ENCODE assay signal across 8 mouse cellular contexts in genomic region chr19:10203848-10204615, GRCm38 (mm10). TPM values are rescaled to one million over a fixed set of nuclear protein-coding genes. Genes with fewer than 3 reads are reported as not detected.
DNase-seq lines count a peak whose midpoint lies in the region; ATAC-seq lines count a peak whose summit lies in the region.

Tmem258 (plus strand) TSS chr19:10204014.
Fen1 (minus strand) TSS chr19:10204169.

- under 1% methylated on average over 40 of the region's 40 CpGs for WGBS in heart, embryonic 14.5 days
- WGBS in liver, embryonic 13.5 days (ENCODE audit: insufficient replicate concordance), result under 1% methylated on average over 40 of the region's 40 CpGs
- WGBS in stomach, embryonic 16.5 days, result under 1% methylated on average over 40 of the region's 40 CpGs

- H3K27me3 ChIP-seq in heart, embryonic 14.5 days (ENCODE audit: control insufficient read depth, insufficient read depth, low read length), result no peaks in the 10 kb centered on the region
- no peaks in the 10 kb centered on the region for H3K27me3 ChIP-seq in liver, embryonic 13.5 days
- H3K27me3 ChIP-seq in stomach, embryonic 16.5 days (ENCODE audit: control insufficient read depth, insufficient read depth, low read length), result no peaks in the 10 kb centered on the region

- ATAC-seq in heart, embryonic 14.5 days (ENCODE audit: insufficient number of reproducible peaks, insufficient read depth, low FRiP score, low read depth), result peak; percentile 89
- ATAC-seq in liver, embryonic 13.5 days (ENCODE audit: low read depth), result peak; percentile 80
- peak; percentile 91 for ATAC-seq in stomach, embryonic 16.5 days (ENCODE audit: insufficient read depth, low FRiP score)

- H3K4me2 ChIP-seq in heart, embryonic 14.5 days (ENCODE audit: low read length), result peak within 1 kb of the TSS; percentile 85
- H3K4me2 ChIP-seq in liver, embryonic 13.5 days, result peak within 1 kb of the TSS; percentile 96
- H3K4me2 ChIP-seq in stomach, embryonic 16.5 days (ENCODE audit: low read depth, low read length), result peak within 1 kb of the TSS; percentile 84

- DNase-seq in CD4-positive helper T cell, adult 2 months (ENCODE audit: low read depth, low spot score), result peak; percentile 91
- peak; percentile 84 for DNase-seq in fibroblast of lung, adult 2 months (ENCODE audit: low read depth)
- peak; percentile 92 for DNase-seq in kidney, postnatal 14 days
- peak; percentile 87 for DNase-seq in liver, embryonic 13.5 days
- DNase-seq in neural tube, embryonic 10.5 days (ENCODE audit: extremely low spot score, low spot score), result peak; percentile 97

- no peaks in the 10 kb centered on the region for H3K9me3 ChIP-seq in heart, embryonic 14.5 days (ENCODE audit: control insufficient read depth, low read length)
- H3K9me3 ChIP-seq in liver, embryonic 13.5 days (replicated peaks), result no peaks in the 10 kb centered on the region
- no peaks in the 10 kb centered on the region for H3K9me3 ChIP-seq in stomach, embryonic 16.5 days (replicated peaks; ENCODE audit: control insufficient read depth, low read length)

- H3K36me3 ChIP-seq in heart, embryonic 14.5 days (ENCODE audit: control insufficient read depth, insufficient read depth, low read length), result peaks cover 64% of the 10 kb centered on the region
- H3K36me3 ChIP-seq in liver, embryonic 13.5 days, result peaks cover 68% of the 10 kb centered on the region
- peaks cover 16% of the 10 kb centered on the region; the same call in 1 of the 2 replicates for H3K36me3 ChIP-seq in stomach, embryonic 16.5 days (ENCODE audit: control insufficient read depth, insufficient read depth, low read length)

- peaks cover 4% of the 10 kb centered on the region; the same call in 1 of the 2 replicates for H3K4me1 ChIP-seq in brown adipose tissue, adult 24 weeks (ENCODE audit: control insufficient read depth, insufficient read depth, insufficient read length, low read length)
- peaks cover 0 to 12% of the 10 kb centered on the region in 2 experiments; a peak in 2 of 4 replicates for H3K4me1 ChIP-seq in heart, embryonic 14.5 days (ENCODE audit: control insufficient read depth in 2 of 2, insufficient read depth in 2 of 2, low read length in 2 of 2)
- peaks cover 51% of the 10 kb centered on the region for H3K4me1 ChIP-seq in liver, embryonic 13.5 days (replicated peaks)
- peaks cover 13% of the 10 kb centered on the region for H3K4me1 ChIP-seq in stomach, embryonic 16.5 days (ENCODE audit: control insufficient read depth, insufficient read depth, low read length)

- H3K4me3 ChIP-seq in brown adipose tissue, adult 24 weeks (ENCODE audit: insufficient read depth, low read depth, low read length), result peak within 1 kb of the TSS; percentile 93
- peak within 1 kb of the TSS; percentile 72 to 92 for H3K4me3 ChIP-seq in heart, embryonic 14.5 days (ENCODE audit: control insufficient read depth in 1 of 2, insufficient read depth in 1 of 2, low read depth in 1 of 2, low read length in 2 of 2)
- peak within 1 kb of the TSS; percentile 91 for H3K4me3 ChIP-seq in liver, embryonic 13.5 days (replicated peaks)
- H3K4me3 ChIP-seq in stomach, embryonic 16.5 days (replicated peaks; ENCODE audit: low read length), result peak within 1 kb of the TSS; percentile 60

- H3K9ac ChIP-seq in heart, embryonic 14.5 days (ENCODE audit: low read length), result peak within 1 kb of the TSS; percentile 95
- H3K9ac ChIP-seq in liver, embryonic 13.5 days, result peak within 1 kb of the TSS; percentile 94
- H3K9ac ChIP-seq in stomach, embryonic 16.5 days (ENCODE audit: low read length), result peak within 1 kb of the TSS; percentile 81

- peak within 1 kb of the TSS; percentile 98 for H3K27ac ChIP-seq in brown adipose tissue, adult 24 weeks (replicated peaks; ENCODE audit: low read depth, low read length)
- H3K27ac ChIP-seq in heart, embryonic 14.5 days (replicated peaks in 1 of 2; ENCODE audit: control insufficient read depth in 1 of 2, insufficient read depth in 1 of 2, low read depth in 2 of 2, low read length in 2 of 2), result peak within 1 kb of the TSS; percentile 75 to 85
- peak within 1 kb of the TSS; percentile 96 for H3K27ac ChIP-seq in liver, embryonic 13.5 days
- peak within 1 kb of the TSS; percentile 91 for H3K27ac ChIP-seq in stomach, embryonic 16.5 days (ENCODE audit: low read length)

RNA-seq across cellular contexts. Expression of gene Tmem258, which starts in this region (rescaled TPM):
- polyA plus RNA-seq in brown adipose tissue, adult 24 weeks (2012; ENCODE audit: insufficient read depth, insufficient read length, missing spikeins), result 175 and 198 TPM in 2 replicates
- 458 and 491 TPM in 2 replicates for polyA plus RNA-seq in heart, embryonic 14.5 days (2014; fragmentation: Nextera tagmentation; extraction: Ambion mirVana)
- polyA plus RNA-seq in liver, embryonic 13.5 days (2015; fragmentation: Nextera tagmentation; extraction: Ambion mirVana), result 332 and 375 TPM in 2 replicates
- 400 and 452 TPM in 2 replicates for polyA plus RNA-seq in stomach, embryonic 16.5 days (2015; fragmentation: Nextera tagmentation; extraction: Ambion mirVana)

RNA-seq across cellular contexts. Expression of gene Fen1, which starts in this region (rescaled TPM):
- 1.4 and 2.1 TPM in 2 replicates for polyA plus RNA-seq in brown adipose tissue, adult 24 weeks (2012; ENCODE audit: insufficient read depth, insufficient read length, missing spikeins)
- 36.7 and 37.6 TPM in 2 replicates for polyA plus RNA-seq in heart, embryonic 14.5 days (2014; fragmentation: Nextera tagmentation; extraction: Ambion mirVana)
- polyA plus RNA-seq in liver, embryonic 13.5 days (2015; fragmentation: Nextera tagmentation; extraction: Ambion mirVana), result 190 and 208 TPM in 2 replicates
- polyA plus RNA-seq in stomach, embryonic 16.5 days (2015; fragmentation: Nextera tagmentation; extraction: Ambion mirVana), result 72.3 and 83.6 TPM in 2 replicates

Comparison
In these comparisons a context has a peak if more than half of its experiments do, and no peak if none do; other contexts are left out.
1. Peak in every context shown above with its lines: DNase-seq, ATAC-seq, H3K4me3 ChIP-seq and H3K27ac ChIP-seq.
2. RNA of gene Fen1 (polyA plus RNA-seq): 190 to 208 TPM in liver, embryonic 13.5 days, 72.3 to 83.6 TPM in stomach, embryonic 16.5 days and 36.7 to 37.6 TPM in heart, embryonic 14.5 days; 1.4 to 2.1 TPM in brown adipose tissue, adult 24 weeks; every median in the first group is over 10 times any median in the second.